Mouse (Mus musculus) kidney, adult 2 months (tissue): Measurements from ENCODE around the gene Lhfp. TPM values are rescaled to one million over a fixed set of nuclear protein-coding genes. Genes with fewer than 3 reads are reported as not detected.

Experiments
- DNase-seq: peaks from one replicate; pipeline ENCODE4 v3.0.0; 2021
- H3K27ac ChIP-seq: fragments of 200-500 bp; 2 replicates; pipeline ENCODE4 v1.5.1; 2012; ENCODE audit warnings: low read depth, low read length, control low read depth, inconsistent platforms; ENCODE audit not compliant: insufficient read depth
- H3K27me3 ChIP-seq: fragments of 200-500 bp; replicated peaks from 2 replicates; pipeline ENCODE4 v1.6.1; 2012; ENCODE audit warnings: mild to moderate bottlenecking, moderate library complexity, low read length, inconsistent platforms; ENCODE audit not compliant: control insufficient read depth, insufficient read depth
- H3K36me3 ChIP-seq: fragments of 200-500 bp; 2 replicates; pipeline ENCODE4 v1.6.1; 2012; ENCODE audit warnings: mild to moderate bottlenecking, moderate library complexity, low read length, inconsistent platforms; ENCODE audit not compliant: control insufficient read depth, insufficient read depth
- H3K4me1 ChIP-seq: fragments of 200-500 bp; 2 replicates; pipeline ENCODE4 v1.6.1; 2011; ENCODE audit warnings: low read length; ENCODE audit not compliant: control insufficient read depth, insufficient read depth
- H3K4me3 ChIP-seq: fragments of 200-500 bp; 2 replicates; pipeline ENCODE4 v1.5.1; 2011; ENCODE audit warnings: mild to moderate bottlenecking, low read depth, low read length, control low read depth; ENCODE audit not compliant: insufficient read depth
- CTCF ChIP-seq: fragments of 200-500 bp; conservative IDR thresholded peaks from 2 replicates; pipeline ENCODE4 v1.5.1; 2011; ENCODE audit warnings: low read depth, mild to moderate bottlenecking, control low read depth, low read length, moderate library complexity, mixed read lengths; ENCODE audit not compliant: insufficient read depth, insufficient read length
- POLR2A ChIP-seq: fragments of 200-500 bp; IDR thresholded peaks from one replicate; pipeline ENCODE4 v1.6.1; 2011; ENCODE audit warnings: low read depth, low read length, control low read depth
- WGBS: fragments of 180-500 bp; shearing (Covaris S2); methylation state at CpG from one replicate; pipeline ENCODE4 v1.1.7; 2018; 5-methylcytosine and 5-hydroxymethylcytosine counted together
- polyA plus RNA-seq: library from polyadenylated mRNA; depleted of rRNA; stranded (reverse); fragments of >200 nt; gene quantifications from 2 replicates; pipeline ENCODE4 v1.2.3, GENCODE M21; 2012

Lhfp gene
- polyA plus RNA-seq, 1 experiment: 47.7 TPM

DNA sequence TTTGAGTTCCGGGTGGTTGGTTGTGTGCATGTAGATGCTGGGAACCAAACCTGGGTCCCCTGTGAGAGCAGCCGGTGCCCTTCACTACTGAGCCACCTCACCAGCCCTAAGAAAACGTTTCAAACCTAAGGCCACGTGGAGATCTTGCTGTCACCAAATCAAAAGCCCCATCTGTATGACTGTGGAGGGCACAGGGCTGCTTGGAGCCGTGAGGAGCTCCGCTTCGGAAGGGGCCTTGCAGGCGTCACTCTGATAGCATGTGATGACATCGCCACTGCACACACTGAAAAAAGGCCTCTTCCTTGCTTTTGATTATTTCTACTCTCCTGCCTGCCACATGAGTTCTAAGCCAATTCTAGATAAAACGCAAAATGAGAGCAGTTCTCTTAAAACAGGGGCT is 159.5 kb downstream of the Lhfp start:
- WGBS: 85% methylated on average over 10 of the region's 10 CpGs
- no peaks in the 10 kb centered on the region for H3K4me1 ChIP-seq
- H3K27ac ChIP-seq: no peak overlapping the region
- no peak overlapping the region for H3K4me3 ChIP-seq
- no peak for TF ChIP-seq CTCF
- no peak for TF ChIP-seq POLR2A
- DNase-seq: no peak
- no peaks in the 10 kb centered on the region for H3K36me3 ChIP-seq
- no peaks in the 10 kb centered on the region for H3K27me3 ChIP-seq

DNA sequence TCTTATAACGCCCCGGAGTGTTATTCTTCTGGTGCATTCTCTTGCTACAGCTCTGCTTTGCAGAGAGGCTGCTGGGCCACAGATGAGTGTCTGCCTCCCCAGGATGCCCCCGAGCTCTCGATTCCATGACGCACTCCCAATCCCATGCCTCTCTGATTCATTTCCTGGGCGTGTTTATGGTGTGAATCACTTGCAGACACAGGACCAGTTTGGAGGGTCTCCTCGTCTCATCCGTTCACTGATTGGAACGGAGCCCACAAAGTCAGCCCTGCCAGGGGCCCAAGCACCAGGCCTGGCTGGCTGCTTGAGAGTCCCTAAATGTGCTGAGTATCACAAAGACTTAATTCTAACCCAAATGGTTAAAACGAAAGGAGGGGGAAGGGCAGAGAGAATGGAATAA is 160.3 kb downstream of the Lhfp start:
- DNase-seq: no peak
- TF ChIP-seq POLR2A (no peak), CTCF (no peak)
- 48% methylated on average over 10 of the region's 10 CpGs for WGBS
- no peak overlapping the region for H3K27ac ChIP-seq
- H3K27me3 ChIP-seq: no peaks in the 10 kb centered on the region
- H3K36me3 ChIP-seq: no peaks in the 10 kb centered on the region
- no peaks in the 10 kb centered on the region for H3K4me1 ChIP-seq
- H3K4me3 ChIP-seq: no peak overlapping the region

DNA sequence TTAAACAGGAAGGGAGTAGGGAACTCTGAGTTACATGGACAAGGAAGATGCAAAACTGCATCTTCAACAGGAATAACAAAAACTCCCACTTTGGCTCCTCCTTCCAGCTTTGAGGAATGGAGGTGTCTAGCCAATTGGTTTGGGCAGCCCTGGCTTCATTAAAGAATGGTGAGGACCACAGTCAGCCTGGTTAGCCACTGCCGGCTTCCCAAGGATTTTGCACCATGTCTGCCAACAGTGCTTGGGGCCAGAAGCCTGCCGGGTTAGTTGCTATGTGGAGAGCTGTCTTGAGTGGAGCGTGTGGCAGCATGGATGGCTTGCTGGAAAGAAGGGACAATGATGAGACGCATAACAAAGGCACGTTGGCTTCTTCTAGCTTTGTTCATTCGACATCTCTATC is 160.9 kb downstream of the Lhfp start:
- WGBS: 68% methylated on average over 6 of the region's 6 CpGs
- no peaks in the 10 kb centered on the region for H3K27me3 ChIP-seq
- H3K27ac ChIP-seq: no peak overlapping the region
- H3K36me3 ChIP-seq: no peaks in the 10 kb centered on the region
- H3K4me1 ChIP-seq: no peaks in the 10 kb centered on the region
- DNase-seq: no peak
- no peak overlapping the region for H3K4me3 ChIP-seq
- TF ChIP-seq POLR2A: no peak
- no peak for TF ChIP-seq CTCF

DNA sequence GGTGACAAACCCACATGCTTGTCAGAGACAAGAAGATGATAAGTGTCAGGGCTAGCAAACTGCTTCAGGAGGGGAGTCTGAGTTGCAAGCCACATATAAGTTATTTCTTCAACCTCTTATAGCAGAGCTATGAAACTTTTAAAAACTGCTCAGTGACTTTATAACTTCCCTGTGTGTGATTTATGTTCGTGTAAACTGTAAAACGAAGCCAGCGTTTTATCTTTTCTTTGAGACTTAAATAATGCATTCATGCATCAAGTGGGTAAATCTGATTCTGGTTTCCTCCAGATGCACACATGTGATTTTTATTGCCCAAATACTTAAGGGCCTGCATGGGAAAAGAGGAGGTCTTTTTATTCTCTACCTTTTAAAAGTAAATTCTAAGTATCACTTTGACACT is 161.4 kb downstream of the Lhfp start:
- no peaks in the 10 kb centered on the region for H3K27me3 ChIP-seq
- 55% methylated on average over 3 of the region's 3 CpGs for WGBS
- no peaks in the 10 kb centered on the region for H3K36me3 ChIP-seq
- no peak for TF ChIP-seq POLR2A
- TF ChIP-seq CTCF: no peak
- no peak for DNase-seq
- H3K4me3 ChIP-seq: no peak overlapping the region
- H3K27ac ChIP-seq: no peak overlapping the region
- H3K4me1 ChIP-seq: no peaks in the 10 kb centered on the region

DNA sequence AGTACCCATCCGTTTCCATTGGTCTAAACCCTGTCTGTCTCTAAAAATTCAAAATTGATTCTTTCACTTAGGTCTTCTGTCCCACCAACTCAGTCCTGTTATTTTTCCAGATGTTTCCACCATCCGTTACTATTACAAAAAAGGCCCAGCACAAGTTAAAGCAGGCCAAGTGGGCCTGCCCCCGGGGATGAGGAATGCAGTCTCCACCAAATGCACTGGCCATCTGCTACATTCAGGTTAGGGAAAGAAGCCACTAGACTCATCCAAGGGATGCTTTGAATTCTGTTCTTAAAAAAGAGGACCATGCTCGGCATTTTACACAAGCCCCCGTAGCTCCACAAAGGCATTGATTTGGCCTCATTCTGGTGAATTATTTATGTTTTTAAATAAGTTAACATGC is 162.3 kb downstream of the Lhfp start:
- Histone ChIP-seq H3K4me3 (no peak overlapping the region), H3K27ac (no peak overlapping the region), H3K4me1 (no peaks in the 10 kb centered on the region), H3K36me3 (no peaks in the 10 kb centered on the region), H3K27me3 (no peaks in the 10 kb centered on the region)
- WGBS: 89% methylated on average over 5 of the region's 5 CpGs
- DNase-seq: no peak
- TF ChIP-seq CTCF (no peak), POLR2A (no peak)

DNA sequence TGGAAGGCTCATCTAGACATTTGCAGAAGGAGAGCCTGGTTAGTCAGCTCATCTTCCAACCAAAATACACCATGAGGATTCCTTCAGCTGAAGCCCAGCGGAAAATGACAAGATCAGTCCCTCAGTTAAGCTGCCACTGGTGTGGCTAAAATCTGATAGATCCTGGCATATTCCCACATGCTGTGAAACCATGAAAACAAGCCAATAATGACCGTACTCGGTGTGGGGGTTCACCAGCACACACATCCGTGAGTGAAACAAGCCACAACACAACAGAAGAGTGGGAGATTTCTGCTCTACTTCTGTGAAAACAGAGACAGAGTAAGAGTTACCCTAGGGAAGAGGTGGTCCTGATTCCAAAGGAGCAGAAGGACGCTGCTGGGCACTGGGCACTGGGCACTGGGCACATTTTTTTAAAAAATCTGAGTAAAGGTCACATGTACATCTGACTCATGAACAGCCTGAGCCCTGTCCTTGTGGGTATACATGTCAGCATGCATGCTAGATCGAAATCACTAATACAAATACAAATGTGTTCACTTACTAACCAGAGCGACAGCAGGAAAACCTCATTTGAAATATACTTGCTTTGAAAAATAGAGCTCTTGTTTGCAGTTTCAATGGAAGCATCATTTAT is 163.1 kb downstream of the Lhfp start:
- DNase-seq: no peak
- 82% methylated on average over 7 of the region's 7 CpGs for WGBS
- Histone ChIP-seq H3K27me3 (no peaks in the 10 kb centered on the region), H3K4me3 (no peak overlapping the region), H3K27ac (no peak overlapping the region), H3K4me1 (no peaks in the 10 kb centered on the region), H3K36me3 (no peaks in the 10 kb centered on the region)
- TF ChIP-seq CTCF (no peak), POLR2A (no peak)

DNA sequence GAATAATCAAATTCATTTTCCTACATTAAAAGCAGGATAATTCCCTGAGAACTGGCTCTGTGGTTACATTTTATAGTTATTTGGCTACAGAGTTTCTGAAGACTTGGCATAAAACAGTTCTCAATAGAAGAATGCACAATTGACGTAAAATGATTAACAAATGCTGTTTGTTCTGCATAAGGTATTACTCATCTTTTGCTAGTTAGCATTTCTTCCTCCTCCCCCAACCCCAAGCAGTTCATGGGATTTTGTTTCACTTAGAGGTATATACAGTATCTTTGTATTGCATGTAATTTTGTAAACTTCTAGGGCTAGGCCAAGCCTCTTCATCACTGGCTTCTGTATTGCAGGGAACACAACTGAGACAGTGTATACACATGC is 163.6 kb downstream of the Lhfp start:
- no peak for DNase-seq
- H3K36me3 ChIP-seq: no peaks in the 10 kb centered on the region
- H3K4me3 ChIP-seq: no peak overlapping the region
- no peak overlapping the region for H3K27ac ChIP-seq
- 87% methylated on average over 1 of the region's 1 CpGs for WGBS
- TF ChIP-seq POLR2A (no peak), CTCF (no peak)
- H3K27me3 ChIP-seq: no peaks in the 10 kb centered on the region
- no peaks in the 10 kb centered on the region for H3K4me1 ChIP-seq
